Mouse (Mus musculus) brown adipose tissue, adult 24 weeks (tissue): ENCODE data around the gene Kcnj13. TPM values are rescaled to one million over a fixed set of nuclear protein-coding genes. Genes with fewer than 3 reads are reported as not detected.

Source experiments
- H3K27ac ChIP-seq: fragments of 200-500 bp; replicated peaks from 2 replicates; pipeline ENCODE4 v1.5.1; 2012; ENCODE audit warnings: low read depth, mild to moderate bottlenecking, low read length
- H3K4me1 ChIP-seq: fragments of 200-500 bp; 2 replicates; pipeline ENCODE4 v1.6.1; 2012; ENCODE audit warnings: low read length, mixed read lengths; ENCODE audit not compliant: control insufficient read depth, insufficient read depth, insufficient read length
- H3K4me3 ChIP-seq: fragments of 200-500 bp; 2 replicates; pipeline ENCODE4 v1.5.1; 2012; ENCODE audit warnings: low read depth, mild to moderate bottlenecking, low read length, moderate library complexity; ENCODE audit not compliant: insufficient read depth
- polyA plus RNA-seq: library from polyadenylated mRNA; stranded (reverse); fragments of >200 nt; gene quantifications from 2 replicates; pipeline ENCODE4 v1.2.4, GENCODE M21; 2012; ENCODE audit not compliant: missing spikeins, insufficient read depth, insufficient read length

The Kcnj13 gene
- not detected in 2 replicates for polyA plus RNA-seq

GRCm38 (mm10) chr1:87394594-87394993 lies at the start of gene Kcnj13:
Gene Kcnj13, minus strand, starts transcription at chr1:87394729.
- Histone ChIP-seq H3K4me3 (no peak within 1 kb of the TSS), H3K4me1 (no peaks in the 10 kb centered on the region), H3K27ac (no peak within 1 kb of the TSS)

GRCm38 (mm10) chr1:87436583-87436982 lies 42.1 kb upstream of the Kcnj13 start:
- Histone ChIP-seq H3K4me1 (no peaks in the 10 kb centered on the region), H3K4me3 (no peak overlapping the region), H3K27ac (no peak overlapping the region)

DNA sequence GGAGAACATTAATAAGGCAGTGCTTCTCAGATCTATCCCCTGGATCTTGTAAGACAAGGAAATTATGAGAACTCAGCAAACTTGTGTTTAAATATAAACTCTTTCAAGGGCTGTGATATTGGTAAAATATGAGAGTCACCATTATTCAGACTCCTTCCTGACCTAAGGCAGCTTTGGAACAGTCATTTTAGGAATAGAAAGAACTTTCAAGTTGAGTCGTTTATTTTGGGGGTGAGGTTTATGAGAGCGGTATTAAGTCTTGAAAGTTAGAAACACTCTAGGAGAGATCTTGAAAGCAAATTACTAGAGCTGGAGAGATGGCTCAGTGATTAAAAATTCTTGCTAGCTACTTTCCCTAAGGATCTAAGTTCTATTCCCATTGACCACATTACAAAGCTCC lies 40.6 kb upstream of the Kcnj13 start:
- no peaks in the 10 kb centered on the region for H3K4me1 ChIP-seq
- no peak overlapping the region for H3K4me3 ChIP-seq
- H3K27ac ChIP-seq: no peak overlapping the region

DNA sequence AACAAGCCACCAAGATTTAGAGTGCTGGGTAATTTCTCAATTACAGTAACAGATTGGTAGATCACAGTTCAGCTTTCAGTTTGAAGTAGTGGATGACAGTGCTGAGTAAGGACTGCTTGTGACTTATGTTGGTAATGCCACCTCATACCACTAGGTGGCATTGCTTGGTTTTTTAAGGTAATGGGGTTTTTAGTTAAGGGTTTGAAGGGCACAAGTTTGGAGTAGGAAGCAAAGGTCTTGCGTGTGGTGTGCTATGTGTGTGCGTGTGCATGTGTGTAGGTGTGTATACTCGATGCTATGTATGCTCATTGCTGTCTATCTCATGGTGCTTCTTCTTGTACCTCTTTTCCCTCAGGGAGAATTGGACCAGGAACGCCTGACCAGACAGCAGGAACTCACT lies 24.2 kb upstream of the Kcnj13 start:
- Histone ChIP-seq H3K4me1 (no peaks in the 10 kb centered on the region), H3K27ac (no peak overlapping the region), H3K4me3 (no peak overlapping the region)

DNA sequence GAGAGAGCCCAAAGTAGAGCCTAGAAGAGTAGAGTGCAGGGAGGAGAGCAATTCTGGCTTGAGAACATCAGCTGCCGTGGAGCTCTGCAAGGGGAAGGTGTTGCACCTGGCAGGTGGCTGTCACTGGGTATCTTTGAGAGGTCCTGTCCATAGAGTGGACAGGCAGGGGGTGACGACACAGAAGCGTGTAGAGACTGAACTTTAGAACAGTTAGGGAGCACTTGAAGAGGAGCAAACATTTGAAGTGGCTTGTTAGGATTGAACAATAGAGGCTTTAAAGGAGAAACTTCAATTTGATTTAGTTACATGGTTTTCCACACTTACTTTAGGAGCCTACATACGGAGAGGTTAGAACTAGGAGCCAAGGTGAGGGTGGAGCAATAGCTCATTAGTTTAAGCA lies 14.9 kb upstream of the Kcnj13 start:
- H3K4me1 ChIP-seq: no peaks in the 10 kb centered on the region
- H3K27ac ChIP-seq: no peak overlapping the region
- H3K4me3 ChIP-seq: no peak overlapping the region

- no peaks in the 10 kb centered on the region for H3K4me1 ChIP-seq
- no peak overlapping the region for H3K27ac ChIP-seq
- H3K4me3 ChIP-seq: no peak overlapping the region
Measured at GRCm38 (mm10) chr1:87406012-87406411, 11.5 kb upstream of the Kcnj13 start.

GRCm38 (mm10) chr1:87404710-87405109 lies 10.2 kb upstream of the Kcnj13 start:
- Histone ChIP-seq H3K4me1 (no peaks in the 10 kb centered on the region), H3K27ac (no peak overlapping the region), H3K4me3 (no peak overlapping the region)

DNA sequence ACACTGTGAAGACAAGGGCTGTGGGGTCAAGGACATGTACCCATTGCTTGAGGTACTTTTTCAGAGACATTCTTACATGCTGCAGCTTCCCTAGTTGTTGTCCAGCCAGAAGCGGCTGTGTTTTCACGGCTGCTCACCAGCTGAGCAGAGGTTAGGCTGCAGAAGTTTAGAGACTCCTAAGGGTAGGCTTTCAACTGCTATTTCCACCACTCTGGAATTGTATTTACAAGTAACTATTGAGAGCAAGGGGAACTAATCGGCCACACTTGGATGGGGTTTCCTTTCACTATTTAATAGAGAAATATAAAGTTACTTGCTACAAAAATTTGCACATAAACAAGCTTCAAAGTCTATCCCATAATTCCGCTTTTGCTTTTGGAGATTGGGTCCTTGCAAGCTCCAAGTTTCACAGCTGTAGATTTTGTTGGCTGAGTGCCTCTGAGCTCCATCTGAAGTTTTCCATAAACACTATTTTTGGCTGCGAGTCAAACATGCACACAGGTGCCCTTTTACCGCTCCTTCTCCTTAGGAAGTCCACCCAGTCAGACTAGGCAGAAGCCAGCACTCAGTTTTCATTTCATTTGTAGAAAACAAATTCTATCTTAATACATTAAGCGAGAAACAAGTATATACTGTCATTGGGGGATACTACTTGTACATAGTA lies 2.5 kb upstream of the Kcnj13 start:
- Histone ChIP-seq H3K27ac (no peak overlapping the region), H3K4me3 (no peak overlapping the region), H3K4me1 (no peaks in the 10 kb centered on the region)

GRCm38 (mm10) chr1:87393444-87394195 lies 909 bp downstream of the Kcnj13 start:
- Histone ChIP-seq H3K4me3 (no peak overlapping the region), H3K4me1 (no peaks in the 10 kb centered on the region), H3K27ac (no peak overlapping the region)

DNA sequence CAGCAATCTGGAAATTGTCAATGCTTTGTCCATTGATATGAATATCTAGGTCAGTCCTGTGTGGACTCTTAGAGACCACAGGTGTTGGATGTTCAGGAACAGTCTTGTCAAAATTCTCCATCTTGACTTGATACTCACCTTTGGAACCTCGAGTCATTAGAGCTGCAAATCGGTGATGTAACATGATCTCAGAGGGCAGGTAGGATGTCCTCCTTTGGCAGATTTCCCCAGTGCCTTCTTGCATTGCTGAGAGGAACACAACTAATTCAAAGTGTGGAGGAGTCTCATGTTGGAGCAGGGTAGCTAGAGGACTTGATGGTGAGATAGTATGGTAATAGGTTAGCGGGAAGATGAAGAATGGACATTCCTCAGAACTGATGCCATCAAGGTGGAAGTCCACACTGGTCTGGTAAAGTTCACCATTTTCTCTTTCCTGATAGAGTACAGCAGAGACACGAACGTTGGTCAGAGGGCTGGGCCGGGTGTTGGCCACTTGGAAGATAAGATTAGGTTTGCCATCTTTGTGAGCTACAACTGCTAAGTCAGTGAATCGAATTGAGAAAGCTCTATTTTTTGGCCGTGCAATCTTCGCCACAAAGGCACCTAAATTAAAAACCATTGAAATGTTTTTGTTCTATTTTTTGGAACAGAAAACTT lies 8.0 kb downstream of the Kcnj13 start:
- no peaks in the 10 kb centered on the region for H3K4me1 ChIP-seq
- no peak overlapping the region for H3K4me3 ChIP-seq
- no peak overlapping the region for H3K27ac ChIP-seq

DNA sequence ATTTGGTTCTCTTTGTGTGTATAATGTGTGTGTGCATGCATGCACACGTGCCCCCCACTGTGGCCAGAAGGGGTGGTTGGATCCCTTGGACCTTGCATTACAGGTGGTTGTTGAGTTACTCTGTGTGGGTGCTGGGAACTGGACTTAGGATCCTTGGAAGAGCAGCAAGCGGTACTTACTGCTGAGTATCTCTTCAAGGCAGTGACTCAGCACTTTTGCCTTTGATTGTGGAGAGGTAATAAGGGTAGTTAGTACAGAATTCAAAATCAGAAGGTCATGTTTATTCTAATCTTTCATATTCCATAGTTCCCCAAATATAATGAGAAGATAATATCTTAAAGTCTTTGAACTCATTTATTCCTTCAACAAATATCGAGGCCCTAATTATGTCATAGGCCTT lies 13.4 kb downstream of the Kcnj13 start:
- H3K4me3 ChIP-seq: no peak overlapping the region
- no peaks in the 10 kb centered on the region for H3K4me1 ChIP-seq
- no peak overlapping the region for H3K27ac ChIP-seq

DNA sequence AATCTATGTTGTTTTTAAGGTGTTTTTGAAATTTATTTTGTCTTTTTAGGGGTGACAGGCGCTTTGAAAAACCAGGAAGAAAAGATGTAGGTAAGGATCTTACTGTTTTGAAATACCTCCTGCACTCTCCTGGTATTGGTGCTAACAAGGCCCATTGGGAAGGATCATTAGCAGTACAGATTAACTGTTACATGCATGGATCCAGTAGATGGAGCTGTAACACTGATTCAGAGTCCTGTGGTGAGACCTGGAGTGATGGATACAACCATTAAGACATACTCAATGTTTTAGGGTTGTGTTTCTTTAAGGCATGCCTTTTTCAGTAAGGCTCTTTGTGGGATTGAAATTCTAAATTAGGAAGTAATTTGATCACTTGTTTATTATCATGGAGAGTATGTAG lies 14.6 kb downstream of the Kcnj13 start:
- H3K27ac ChIP-seq: no peak overlapping the region
- no peaks in the 10 kb centered on the region for H3K4me1 ChIP-seq
- H3K4me3 ChIP-seq: no peak overlapping the region

DNA sequence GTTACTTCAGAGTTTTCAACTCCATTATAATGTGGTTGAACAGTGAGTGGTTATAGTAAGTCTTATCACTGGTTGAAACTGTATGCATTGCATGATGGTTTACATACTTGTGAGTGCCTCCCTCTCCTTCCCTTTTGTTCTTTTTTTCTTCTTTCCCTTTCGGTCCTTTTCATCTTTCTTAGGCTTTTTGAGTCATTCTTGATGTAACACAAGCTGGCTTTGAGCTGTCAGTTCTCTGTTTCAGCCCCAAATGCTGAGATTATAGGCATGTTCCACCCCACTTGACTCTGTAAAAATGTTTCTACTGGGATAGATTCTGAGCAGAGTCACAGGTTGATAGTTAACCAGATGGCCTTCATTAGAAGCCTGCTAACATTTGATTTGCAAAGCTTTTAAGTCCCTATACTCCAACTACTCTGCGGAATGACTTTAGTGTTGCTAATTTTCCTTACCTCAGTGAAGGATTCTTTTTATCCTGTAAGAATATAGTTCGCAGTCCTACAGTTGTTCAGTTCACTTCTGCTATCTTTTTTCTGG lies 16.4 kb downstream of the Kcnj13 start:
- no peak overlapping the region for H3K4me3 ChIP-seq
- H3K4me1 ChIP-seq: no peaks in the 10 kb centered on the region
- no peak overlapping the region for H3K27ac ChIP-seq

DNA sequence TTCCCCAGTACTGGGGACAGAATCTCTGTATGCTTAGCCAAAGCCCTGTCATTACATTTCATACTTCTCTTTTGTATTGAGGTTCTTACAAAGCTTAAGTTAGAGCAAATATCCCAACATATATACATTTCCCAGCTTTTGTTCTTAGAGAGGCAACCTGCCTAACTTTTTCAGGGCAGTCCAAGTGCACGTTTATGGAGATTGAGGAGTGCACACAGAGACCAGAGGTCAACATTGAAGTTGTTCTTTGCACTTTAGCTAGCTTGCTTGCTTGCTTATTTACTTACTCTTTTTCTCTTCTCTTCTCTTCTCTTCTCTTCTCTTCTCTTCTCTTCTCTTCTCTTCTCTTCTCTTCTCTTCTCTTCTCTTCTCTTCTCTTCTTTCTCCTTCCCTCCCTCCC lies 34.3 kb downstream of the Kcnj13 start:
- H3K27ac ChIP-seq: no peak overlapping the region
- H3K4me3 ChIP-seq: no peak overlapping the region
- H3K4me1 ChIP-seq: no peaks in the 10 kb centered on the region

DNA sequence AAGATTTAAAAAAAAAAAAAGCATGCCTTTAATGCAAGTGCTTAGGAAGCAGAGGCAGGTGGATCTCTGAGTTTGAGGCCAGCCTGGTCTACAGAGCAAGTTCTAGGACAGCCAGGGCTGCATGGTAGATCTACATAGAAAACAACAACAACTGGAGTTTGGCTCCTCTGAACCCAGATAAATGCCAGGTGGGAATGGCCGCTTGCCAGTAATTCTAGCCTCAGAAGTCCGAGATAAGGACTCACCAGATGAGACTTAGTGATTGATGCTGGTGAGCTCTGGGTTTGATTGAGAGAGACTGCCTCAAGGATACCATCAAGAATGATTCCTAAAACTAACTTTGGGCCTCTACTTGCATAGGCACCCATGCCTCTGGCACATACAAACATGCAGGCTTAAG lies 44.0 kb downstream of the Kcnj13 start:
- H3K27ac ChIP-seq: no peak overlapping the region
- H3K4me3 ChIP-seq: no peak overlapping the region
- no peaks in the 10 kb centered on the region; the same call in 1 of the 2 replicates for H3K4me1 ChIP-seq
